Mouse (Mus musculus): ENCODE data around the gene 5330417H12Rik. TPM values are rescaled to one million over a fixed set of nuclear protein-coding genes. Genes with fewer than 3 reads are reported as not detected.

5330417H12Rik gene
- polyA plus RNA-seq, 1 experiment from 2014 or later = not detected

GRCm38 (mm10) chr7:107593904-107594303 lies 31.1 kb downstream of the 5330417H12Rik start:
- 32% methylated on average over 7 of the region's 7 CpGs for WGBS
- no peak for DNase-seq (ENCODE audit: low spot score)
- H3K4me1 ChIP-seq (replicated peaks) = peaks cover 15% of the 10 kb centered on the region
- H3K27ac ChIP-seq = no peak overlapping the region
- no peak overlapping the region for H3K4me3 ChIP-seq
- no peaks in the 10 kb centered on the region for H3K9me3 ChIP-seq
- H3K27me3 ChIP-seq (ENCODE audit: insufficient read depth, poor library complexity, severe bottlenecking) = peaks cover 11% of the 10 kb centered on the region
- no peaks in the 10 kb centered on the region for H3K36me3 ChIP-seq

- 60% methylated on average over 2 of the region's 2 CpGs for WGBS
- no peak for DNase-seq (ENCODE audit: low spot score)
Measured at GRCm38 (mm10) chr7:107592641-107593040, 32.3 kb downstream of the 5330417H12Rik start.

GRCm38 (mm10) chr7:107574276-107574675 lies 50.7 kb downstream of the 5330417H12Rik start:
- Histone ChIP-seq H3K36me3 (no peaks in the 10 kb centered on the region), H3K4me3 (no peak overlapping the region), H3K4me1 (replicated peaks) (no peaks in the 10 kb centered on the region), H3K27me3 (ENCODE audit: insufficient read depth, poor library complexity, severe bottlenecking) (no peaks in the 10 kb centered on the region), H3K9me3 (no peaks in the 10 kb centered on the region), H3K27ac (no peak overlapping the region)
- 78% methylated on average over 3 of the region's 3 CpGs for WGBS
- DNase-seq (ENCODE audit: low spot score) = no peak

More at GRCm38 (mm10) chr7:107592641-107593040, 32.3 kb downstream of the 5330417H12Rik start:
- Histone ChIP-seq H3K4me3 (no peak overlapping the region), H3K9me3 (no peaks in the 10 kb centered on the region), H3K4me1 (replicated peaks) (peaks cover 15% of the 10 kb centered on the region), H3K36me3 (no peaks in the 10 kb centered on the region), H3K27ac (no peak overlapping the region), H3K27me3 (ENCODE audit: insufficient read depth, poor library complexity, severe bottlenecking) (peaks cover 11% of the 10 kb centered on the region)

Other genes with a start within 250 kb of the 5330417H12Rik start
- 5.6 and 8.1 TPM in 2 replicates for gene Olfml1, start 57.7 kb downstream of the 5330417H12Rik start, polyA plus RNA-seq (2016; fragmentation: Nextera tagmentation; extraction: Ambion mirVana)
- gene Ppfibp2, start 30.0 kb downstream of the 5330417H12Rik start, polyA plus RNA-seq (2016; fragmentation: Nextera tagmentation; extraction: Ambion mirVana) = 7.4 and 10.0 TPM in 2 replicates
- gene Cyb5r2, start 132.9 kb upstream of the 5330417H12Rik start, polyA plus RNA-seq (2016; fragmentation: Nextera tagmentation; extraction: Ambion mirVana) = 0.46 and 0.51 TPM in 2 replicates
- gene Ovch2, start 176.0 kb upstream of the 5330417H12Rik start, polyA plus RNA-seq (2016; fragmentation: Nextera tagmentation; extraction: Ambion mirVana) = not detected in 2 replicates
- not detected in 2 replicates for gene Olfr467, start 187.1 kb upstream of the 5330417H12Rik start, polyA plus RNA-seq (2016; fragmentation: Nextera tagmentation; extraction: Ambion mirVana)
- gene Olfr469, start 200.4 kb upstream of the 5330417H12Rik start, polyA plus RNA-seq (2016; fragmentation: Nextera tagmentation; extraction: Ambion mirVana) = not detected in 2 replicates
- not detected in 2 replicates for gene Olfr470, start 222.3 kb upstream of the 5330417H12Rik start, polyA plus RNA-seq (2016; fragmentation: Nextera tagmentation; extraction: Ambion mirVana)